Mouse (Mus musculus): ENCODE data around the gene Olfr166.
"Not testable (repeated sequence)": the region's sequence is repeated elsewhere in the genome, so short reads cannot be mapped to it uniquely, and the experiment has no call there.

Gene Olfr166

DNA sequence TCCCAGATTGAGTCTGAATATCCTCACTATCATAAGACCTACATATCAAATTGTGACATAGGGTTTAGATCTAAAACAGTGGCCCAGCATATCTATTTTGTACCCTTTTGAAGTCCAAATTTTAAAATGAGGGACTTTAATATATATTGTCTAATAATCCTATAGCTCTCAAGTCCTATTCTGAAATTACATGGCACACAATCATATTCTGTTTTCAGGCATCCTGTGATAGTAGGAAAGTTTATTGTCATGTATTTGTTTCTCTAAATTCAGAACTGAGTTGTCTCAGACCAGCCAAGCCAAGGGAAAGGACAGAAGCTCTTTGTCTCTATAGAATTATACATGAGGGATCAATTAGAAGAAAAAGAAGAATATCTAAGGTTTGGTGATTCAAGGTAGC is at the start of gene Olfr166:
Gene Olfr166, plus strand, starts transcription at position 301 of the 400 bp plus-strand sequence.
- in situ Hi-C loops (cut with MboI, MseI) = no loop called here

DNA sequence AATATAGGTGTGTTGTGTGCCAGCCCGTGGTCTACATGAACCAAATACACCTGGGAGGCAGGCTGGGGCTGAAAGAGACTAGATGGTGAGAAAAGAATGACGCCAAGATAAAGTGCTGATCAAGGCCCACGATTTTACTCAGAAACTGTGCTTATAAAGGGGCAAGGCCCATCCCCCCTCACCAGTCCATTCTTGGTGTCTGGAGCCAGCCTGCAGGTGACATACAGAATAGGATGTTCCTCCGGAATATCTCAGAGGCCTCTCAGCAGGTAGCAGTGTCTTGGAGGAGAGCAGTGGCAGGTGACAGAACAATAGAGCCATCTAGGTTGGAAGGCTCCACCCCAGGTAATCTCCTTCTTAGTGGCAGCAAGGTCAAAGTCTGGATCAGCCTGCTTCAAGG is 24.8 kb upstream of the Olfr166 start:
- in situ Hi-C loops (cut with MboI, MseI) = not testable (repeated sequence)

DNA sequence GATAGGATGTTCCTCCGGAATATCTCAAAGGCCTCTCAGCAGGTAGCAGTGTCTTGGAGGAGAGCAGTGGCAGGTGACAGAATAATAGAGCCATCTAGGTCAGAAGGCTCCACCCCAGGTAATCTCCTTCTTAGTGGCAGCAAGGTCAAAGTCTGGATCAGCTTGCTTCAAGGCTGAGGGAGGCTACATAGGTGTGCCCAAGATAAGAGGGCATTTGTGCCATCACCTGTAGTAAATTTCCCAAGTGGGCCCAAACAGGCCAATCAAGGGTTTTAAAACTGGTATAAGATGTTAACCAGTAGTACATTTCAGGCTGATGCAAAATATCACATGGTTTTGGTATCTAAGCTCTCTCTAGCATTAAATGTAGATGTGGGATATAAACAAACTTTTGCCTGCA is 19.1 kb upstream of the Olfr166 start:
- in situ Hi-C loops (cut with MboI, MseI) = no loop called here

DNA sequence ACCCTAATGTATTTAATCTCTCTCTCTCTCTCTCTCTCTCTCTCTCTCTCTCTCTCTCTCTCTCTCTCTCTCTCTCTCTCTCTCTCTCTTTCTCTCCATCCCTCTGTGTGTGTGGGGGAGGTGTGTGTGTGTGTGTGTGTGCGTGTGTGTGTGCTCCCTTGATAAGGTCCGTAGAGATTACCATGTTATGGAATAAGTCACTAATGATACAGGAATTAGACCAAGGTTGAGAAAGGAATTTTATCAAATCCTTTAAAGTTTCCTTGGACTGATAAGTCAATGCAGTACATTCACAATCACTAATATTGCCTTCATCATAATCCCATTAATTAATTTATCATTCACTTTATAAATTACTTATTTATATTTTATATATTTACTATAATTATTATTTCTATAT is 38.7 kb downstream of the Olfr166 start, which contains the start of gene Olfr167:
Gene Olfr167, minus strand, starts transcription at position 101 of the 400 bp plus-strand sequence.
- in situ Hi-C loops (cut with MboI, MseI) = no loop called here

DNA sequence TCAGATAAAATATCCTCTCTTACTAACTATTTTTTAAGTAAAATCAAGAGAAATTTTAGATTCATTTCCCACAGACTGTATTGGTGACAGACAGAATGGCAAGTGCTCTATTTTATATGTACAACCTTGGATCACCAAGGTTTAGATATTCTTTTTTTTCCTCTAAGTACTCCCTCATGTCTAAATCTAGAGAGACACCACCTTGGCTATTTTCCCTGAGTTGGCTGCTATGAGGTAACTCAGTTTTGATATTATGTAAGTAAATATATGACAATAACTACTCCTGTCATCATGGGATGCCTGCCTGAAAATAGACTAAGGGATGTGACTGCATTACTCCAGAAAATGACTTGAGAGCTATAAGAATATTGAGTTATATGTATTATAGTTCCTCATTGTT is 52.0 kb downstream of the Olfr166 start, which contains the start of gene Olfr168:
Gene Olfr168, minus strand, starts transcription at position 101 of the 400 bp plus-strand sequence.
- in situ Hi-C loops (cut with MboI, MseI) = no loop called here
